Mouse (Mus musculus) bone marrow, adult 2 months (tissue): Measurements from ENCODE around the gene Vasp.

Source experiments
- CTCF ChIP-seq: fragments of 200-500 bp; IDR thresholded peaks from 2 replicates; pipeline ENCODE4 v1.5.1; 2011; ENCODE audit warnings: low read length, control low read depth; ENCODE audit not compliant: control insufficient read depth, insufficient read depth
- POLR2A ChIP-seq: fragments of 200-500 bp; IDR thresholded peaks from 2 replicates; pipeline ENCODE4 v1.6.1; 2011; ENCODE audit warnings: low read depth, mild to moderate bottlenecking, control low read depth, low read length, borderline replicate concordance; ENCODE audit not compliant: control insufficient read depth

DNA sequence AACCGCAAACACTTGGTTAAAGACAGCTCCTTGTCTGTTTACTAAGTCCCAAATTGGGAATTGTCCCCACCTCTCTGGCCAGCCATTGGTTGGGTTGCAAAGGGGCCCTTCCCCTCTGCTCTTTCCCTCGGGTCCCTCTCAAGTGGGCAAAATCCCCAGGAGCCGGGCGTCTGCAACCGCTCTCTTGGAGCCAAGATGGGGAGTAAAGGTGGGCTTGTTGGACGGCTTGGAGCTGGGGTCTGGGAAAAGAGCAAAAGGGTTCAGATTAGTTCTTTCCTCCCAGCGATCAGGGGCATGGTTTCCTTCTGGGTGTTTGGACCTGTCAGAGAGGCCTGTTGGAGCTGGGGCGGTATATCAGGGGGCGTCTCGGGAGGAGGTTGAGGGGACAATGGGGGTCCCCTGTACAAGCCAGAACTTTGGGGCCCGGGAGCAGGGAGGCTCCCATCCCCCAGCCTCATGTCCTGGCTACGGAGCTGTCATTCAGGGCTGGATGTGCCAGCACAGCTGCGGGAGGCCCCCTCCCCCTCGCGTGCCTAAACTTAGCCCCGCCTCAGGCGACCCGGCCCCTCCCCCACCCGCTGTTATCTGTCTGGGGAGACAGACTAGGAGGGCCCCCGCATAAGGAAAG lies 19.5 kb upstream of the Vasp start:
- TF ChIP-seq POLR2A: no peak
- no peak for TF ChIP-seq CTCF
